Mouse (Mus musculus): ENCODE results near the gene BC061212. TPM values are rescaled to one million over a fixed set of nuclear protein-coding genes. Genes with fewer than 3 reads are reported as not detected.
"Not testable (repeated sequence)": the region's sequence is repeated elsewhere in the genome, so short reads cannot be mapped to it uniquely, and the experiment has no call there.

BC061212 gene
- total RNA-seq (2014; fragmentation: Nextera tagmentation) (not detected in 2 replicates), total RNA-seq (2017) (not detected in 2 replicates)

- ATAC-seq (replicated peaks; ENCODE audit: poor library complexity, severe bottlenecking) = not testable (repeated sequence)
Observed at GRCm38 (mm10) chr5:94070445-94070844, at the start of gene BC061212. Gene BC061212, minus strand, starts transcription at chr5:94070545.

GRCm38 (mm10) chr5:94076085-94076484 lies 5.7 kb upstream of the BC061212 start, which contains the start of gene Gm6351:
Gene Gm6351, plus strand, starts transcription at chr5:94076385.
- ATAC-seq (replicated peaks; ENCODE audit: poor library complexity, severe bottlenecking) = not testable (repeated sequence)

Other genes starting within 250 kb of the BC061212 start
- gene Gm7792, start 226.8 kb downstream of the BC061212 start, total RNA-seq (2014; fragmentation: Nextera tagmentation) = not detected in 2 replicates
- gene Gm7792, start 226.8 kb downstream of the BC061212 start, total RNA-seq (2017) = not detected in 2 replicates
- not detected in 2 replicates for gene Gm16429, start 141.5 kb downstream of the BC061212 start, total RNA-seq (2014; fragmentation: Nextera tagmentation)
- gene Gm16429, start 141.5 kb downstream of the BC061212 start, total RNA-seq (2017) = not detected in 2 replicates
- gene Gm6351, start 5.8 kb upstream of the BC061212 start, total RNA-seq (2014; fragmentation: Nextera tagmentation) = not detected in 2 replicates
- not detected in 2 replicates for gene Gm6351, start 5.8 kb upstream of the BC061212 start, total RNA-seq (2017)
- not detected in 2 replicates for gene Gm3106, start 147.5 kb upstream of the BC061212 start, total RNA-seq (2014; fragmentation: Nextera tagmentation)
- gene Gm3106, start 147.5 kb upstream of the BC061212 start, total RNA-seq (2017) = not detected in 2 replicates
- gene A430089I19Rik, start 236.3 kb upstream of the BC061212 start, total RNA-seq (2014; fragmentation: Nextera tagmentation) = not detected in 2 replicates
- gene A430089I19Rik, start 236.3 kb upstream of the BC061212 start, total RNA-seq (2017) = not detected in 2 replicates
- gene Gm6502, start 243.9 kb upstream of the BC061212 start, total RNA-seq (2014; fragmentation: Nextera tagmentation) = not detected in 2 replicates
- gene Gm6502, start 243.9 kb upstream of the BC061212 start, total RNA-seq (2017) = not detected in 2 replicates

Measured in granulocyte monocyte progenitor cell, adult 5-6 weeks (primary cell).